ENCODE assay signal across 8 mouse cellular contexts in genomic region chr13:31618416-31618815, GRCm38 (mm10). TPM values are rescaled to one million over a fixed set of nuclear protein-coding genes. Genes with fewer than 3 reads are reported as not detected.
DNase-seq lines count a peak whose midpoint lies in the region; ATAC-seq and TF ChIP-seq lines count a peak whose summit lies in the region.
"Had no signal": no experiment of that assay in that cellular context is flagged by ENCODE, and none has a peak within 500 bp of the region (broad histone marks: within the 10 kb centered on the region; RNA-seq: fewer than 3 reads in every experiment).

No protein-coding gene starts in this region.

- H3K4me3 ChIP-seq in ES-E14 (ENCODE audit: insufficient read depth in 1 of 2, low read depth in 1 of 2, low read length in 2 of 2, poor library complexity in 1 of 2, severe bottlenecking in 1 of 2): no peak overlapping the region
- H3K4me3 ChIP-seq in forebrain, embryonic 12.5 days (replicated peaks): peak overlapping the region; percentile 31
- peak overlapping the region; percentile 30 for H3K4me3 ChIP-seq in hindbrain, embryonic 12.5 days

- no peaks in the 10 kb centered on the region; a peak in 1 of 4 replicates for H3K4me1 ChIP-seq in ES-E14 (ENCODE audit: control insufficient read depth in 2 of 2, insufficient read depth in 2 of 2, low read length in 2 of 2, poor library complexity in 1 of 2)
- H3K4me1 ChIP-seq in forebrain, embryonic 12.5 days: peaks cover 16% of the 10 kb centered on the region
- H3K4me1 ChIP-seq in hindbrain, embryonic 12.5 days: peaks cover 11% of the 10 kb centered on the region; the same call in 1 of the 2 replicates

- peak overlapping the region; percentile 55 for H3K4me2 ChIP-seq in forebrain, embryonic 12.5 days
- H3K4me2 ChIP-seq in hindbrain, embryonic 12.5 days (replicated peaks): peak overlapping the region; percentile 57

- DNase-seq in ES-E14 (ENCODE audit: low read depth, low spot score): no peak
- DNase-seq in adrenal gland, postnatal 36 days: peak; percentile 78 to 79
- DNase-seq in layer of hippocampus, postnatal 36 days: peak; percentile 54 to 61
- DNase-seq in lung, postnatal 4 days: peak; percentile 82 to 85
- DNase-seq in skeletal muscle tissue, adult 2 months (ENCODE audit: low read depth, low spot score): peak; percentile 29

- in situ Hi-C loops in ES-E14 (cut with MboI; ENCODE audit: low sequenced_read_pairs in 2 of 2, unreplicated experiment in 2 of 2): loop anchor here (10.0 to 25.0 kb wide), 3 partner anchors 531 to 1056 kb away; no protein-coding TSS in a partner anchor

- no peak overlapping the region for H3K27ac ChIP-seq in ES-E14 (ENCODE audit: insufficient read depth, low read depth, low read length, poor library complexity, severe bottlenecking)
- H3K27ac ChIP-seq in forebrain, embryonic 12.5 days: no peak overlapping the region
- H3K27ac ChIP-seq in hindbrain, embryonic 12.5 days: no peak overlapping the region

- H3K9ac ChIP-seq in ES-E14 (ENCODE audit: insufficient read depth, low read depth, low read length, poor library complexity, severe bottlenecking): no peak overlapping the region
- H3K9ac ChIP-seq in forebrain, embryonic 12.5 days: no peak overlapping the region
- H3K9ac ChIP-seq in hindbrain, embryonic 12.5 days: no peak overlapping the region

- H3K27me3 ChIP-seq in forebrain, embryonic 12.5 days: peaks cover 96% of the 10 kb centered on the region
- peaks cover 98% of the 10 kb centered on the region for H3K27me3 ChIP-seq in hindbrain, embryonic 12.5 days

- H3K9me3 ChIP-seq in ES-E14 (ENCODE audit: control insufficient read depth, insufficient read depth, low read depth, low read length): no peaks in the 10 kb centered on the region
- H3K9me3 ChIP-seq in forebrain, embryonic 12.5 days: no peaks in the 10 kb centered on the region
- no peaks in the 10 kb centered on the region for H3K9me3 ChIP-seq in hindbrain, embryonic 12.5 days (replicated peaks)

- ATAC-seq in forebrain, embryonic 12.5 days (ENCODE audit: low FRiP score): peak; percentile 47
- ATAC-seq in hindbrain, embryonic 12.5 days (ENCODE audit: low FRiP score): peak; percentile 57

- H3K36me3 ChIP-seq in ES-E14 (ENCODE audit: control insufficient read depth, insufficient read depth, low read length, poor library complexity, severe bottlenecking): no peaks in the 10 kb centered on the region
- H3K36me3 ChIP-seq in forebrain, embryonic 12.5 days (replicated peaks): no peaks in the 10 kb centered on the region
- no peaks in the 10 kb centered on the region for H3K36me3 ChIP-seq in hindbrain, embryonic 12.5 days

- under 1% methylated on average over 14 of the region's 14 CpGs for WGBS in forebrain, embryonic 12.5 days
- 0% methylated on average over 14 of the region's 14 CpGs for WGBS in hindbrain, embryonic 12.5 days

TF ChIP-seq in ES-E14, 5 proteins besides CTCF, POLR2A, EP300 and RAD21:
- peak; percentile 76 for TF ChIP-seq ZC3H11A (IDR thresholded peaks at IDR 0.05; ENCODE audit: borderline replicate concordance, low read depth, low read length)
- TF ChIP-seq ZNF384 (IDR thresholded peaks at IDR 0.05; ENCODE audit: low read depth, low read length): no peak

RNA-seq across cellular contexts. Expression of gene Foxf2, which starts 7.2 kb away (rescaled TPM):
- 0.16 and 0.80 TPM in 2 replicates for total RNA-seq in ES-E14 (2012; rRNA removed)
- total RNA-seq in adrenal gland, postnatal 36 days (2021): not detected
- polyA plus RNA-seq in forebrain, embryonic 12.5 days (2016; fragmentation: Nextera tagmentation; extraction: Ambion mirVana): 3.4 and 4.6 TPM in 2 replicates
- polyA plus RNA-seq in hindbrain, embryonic 12.5 days (2016; fragmentation: Nextera tagmentation; extraction: Ambion mirVana): 9.4 and 9.5 TPM in 2 replicates
- 1 to 10 TPM; 4.7 to 4.8 TPM for total RNA-seq in layer of hippocampus, postnatal 36 days (2021)
- total RNA-seq: hematopoietic stem cell, adult 5-6 weeks had no signal

RNA-seq across cellular contexts. Expression of gene A530084C06Rik, which starts 59.3 kb away (rescaled TPM):
- 0.21 and 0.22 TPM in 2 replicates for total RNA-seq in ES-E14 (2012; rRNA removed)
- total RNA-seq in adrenal gland, postnatal 36 days (2021): not detected
- polyA plus RNA-seq in forebrain, embryonic 12.5 days (2016; fragmentation: Nextera tagmentation; extraction: Ambion mirVana): not detected in 2 replicates
- polyA plus RNA-seq in hindbrain, embryonic 12.5 days (2016; fragmentation: Nextera tagmentation; extraction: Ambion mirVana): not detected in 2 replicates
- under 1 TPM; 0.68 to 0.95 TPM for total RNA-seq in layer of hippocampus, postnatal 36 days (2021)

Comparison
In these comparisons a context has a peak if more than half of its experiments do, and no peak if none do; other contexts are left out.
1. H3K4me3 ChIP-seq: peak in forebrain, embryonic 12.5 days (single experiment) and hindbrain, embryonic 12.5 days (single experiment); none in ES-E14 (0 of 2).